Mouse (Mus musculus) central nervous system, embryonic 14 days (tissue): ENCODE data around the gene Bcap29. TPM values are rescaled to one million over a fixed set of nuclear protein-coding genes. Genes with fewer than 3 reads are reported as not detected.

ENCODE experiments used
- polyA plus RNA-seq: library from polyadenylated mRNA; depleted of rRNA; stranded (reverse); fragments of >200 nt; gene quantifications from 2 replicates; pipeline ENCODE4 v1.2.3, GENCODE M21; 2012; rRNA removed

Bcap29 gene
- polyA plus RNA-seq: 12.3 and 12.5 TPM in 2 replicates

GRCm38 (mm10) chr12:31634343-31635239 lies at the start of gene Bcap29:
TSS of gene Bcap29 (minus strand) at chr12:31634658.

GRCm38 (mm10) chr12:31654197-31654964 lies 19.9 kb upstream of the Bcap29 start, which contains the start of the genes Dus4l and Cog5:
TSS of gene Dus4l (minus strand) at chr12:31654826.
TSS of gene Cog5 (plus strand) at chr12:31654869.

Other genes starting within 250 kb of the Bcap29 start
- gene Slc26a3, start 243.8 kb downstream of the Bcap29 start, polyA plus RNA-seq: 0.06 TPM in 2 replicates
- gene Cbll1, start 135.0 kb downstream of the Bcap29 start, polyA plus RNA-seq: 13.0 and 14.3 TPM in 2 replicates
- 0.05 and 0.20 TPM in 2 replicates for gene Slc26a4, start 74.7 kb downstream of the Bcap29 start, polyA plus RNA-seq
- 8.7 and 9.1 TPM in 2 replicates for gene Dus4l, start 20.2 kb upstream of the Bcap29 start, polyA plus RNA-seq
- 32.8 and 34.8 TPM in 2 replicates for gene Cog5, start 20.2 kb upstream of the Bcap29 start, polyA plus RNA-seq
- gene Gpr22, start 79.3 kb upstream of the Bcap29 start, polyA plus RNA-seq: 7.8 TPM in 2 replicates